Mouse (Mus musculus): ENCODE data around the gene Ehd1. TPM values are rescaled to one million over a fixed set of nuclear protein-coding genes. Genes with fewer than 3 reads are reported as not detected.

Gene Ehd1
- polyA plus RNA-seq, 1 experiment: 285 TPM

DNA sequence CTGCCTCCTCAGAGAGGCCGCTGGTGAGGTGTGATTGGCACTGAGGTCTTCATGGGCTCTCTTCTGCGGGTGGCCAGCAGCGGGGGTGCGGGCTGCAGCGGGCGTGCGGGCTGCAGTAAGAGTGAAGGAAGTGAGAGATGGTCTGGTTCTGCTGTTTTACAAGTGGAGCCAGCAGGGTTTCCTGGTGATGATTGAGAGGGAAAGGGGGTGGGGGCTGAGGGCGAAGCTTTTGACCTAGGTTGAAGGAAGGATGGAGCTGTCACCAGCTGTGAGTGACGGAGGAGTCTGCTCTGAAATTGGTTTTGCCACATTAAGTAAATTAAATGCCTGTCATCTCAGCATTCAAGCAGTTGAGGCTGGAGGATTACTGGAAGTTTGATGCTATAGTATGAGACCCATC, 72.2 kb downstream of the Ehd1 start:
- DNase-seq (ENCODE audit: low read depth in 1 of 2, low spot score in 2 of 2): no peak
- Histone ChIP-seq H3K36me3 (ENCODE audit: control insufficient read depth, insufficient read depth, low read length) (peaks cover 62% of the 10 kb centered on the region), H3K4me1 (ENCODE audit: control insufficient read depth, insufficient read depth, insufficient read length) (peaks cover 2% of the 10 kb centered on the region; the same call in 1 of the 2 replicates), H3K27ac (ENCODE audit: insufficient read depth, low read length) (no peak overlapping the region), H3K27me3 (ENCODE audit: control insufficient read depth, insufficient read depth, low read length) (no peaks in the 10 kb centered on the region), H3K4me3 (ENCODE audit: extremely low read depth, insufficient read depth, insufficient read length) (no peak overlapping the region)
- TF ChIP-seq CTCF (IDR thresholded peaks at IDR 0.05; ENCODE audit: extremely low read depth, insufficient read depth, insufficient read length, insufficient replicate concordance) (no peak), POLR2A (IDR thresholded peaks at IDR 0.05; ENCODE audit: low read depth, low read length) (no peak)
- 48% methylated on average over 9 of the region's 9 CpGs for WGBS

DNA sequence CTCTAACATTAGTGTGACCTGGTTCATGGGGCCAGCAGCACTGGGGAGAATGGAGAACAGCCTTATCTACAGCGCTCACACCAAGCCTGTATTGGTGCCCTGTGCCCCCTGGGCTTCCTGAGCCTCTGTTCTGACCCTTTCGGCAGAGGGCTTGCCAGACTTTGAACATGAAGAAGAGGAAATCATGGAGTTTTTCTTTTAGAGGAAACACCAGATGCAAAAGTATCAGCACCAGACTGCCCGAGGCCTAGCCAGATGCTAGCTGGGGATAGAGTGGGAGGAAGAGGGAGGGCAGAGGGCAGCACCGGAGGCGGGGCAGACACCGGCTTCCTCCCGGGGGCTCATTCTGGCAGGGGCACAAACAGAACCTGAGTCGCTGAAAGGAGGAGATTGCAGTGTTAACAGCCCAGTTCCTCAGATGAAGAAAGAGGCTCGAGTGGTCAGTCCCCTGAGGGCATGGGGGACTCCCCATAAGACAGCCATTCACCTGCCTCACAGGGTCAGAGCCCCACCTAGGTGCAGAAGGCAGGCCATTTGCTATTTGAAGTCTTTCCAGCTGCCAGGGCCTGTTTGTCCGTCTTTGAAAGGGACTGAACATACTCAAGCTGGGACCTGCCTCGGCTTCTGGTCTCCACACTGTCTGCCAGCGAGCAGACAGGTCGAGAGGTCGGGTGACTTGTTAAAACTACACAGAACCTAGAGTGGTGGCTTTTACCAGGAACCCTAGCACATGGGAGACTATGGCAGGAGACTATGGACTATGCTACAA, 72.9 kb downstream of the Ehd1 start:
- DNase-seq (ENCODE audit: low read depth in 1 of 2, low spot score in 2 of 2): no peak
- peaks cover 61% of the 10 kb centered on the region for H3K36me3 ChIP-seq (ENCODE audit: control insufficient read depth, insufficient read depth, low read length)
- H3K4me3 ChIP-seq (ENCODE audit: extremely low read depth, insufficient read depth, insufficient read length): no peak overlapping the region
- no peak overlapping the region for H3K27ac ChIP-seq (ENCODE audit: insufficient read depth, low read length)
- TF ChIP-seq CTCF (IDR thresholded peaks at IDR 0.05; ENCODE audit: extremely low read depth, insufficient read depth, insufficient read length, insufficient replicate concordance): no peak
- no peak for TF ChIP-seq POLR2A (IDR thresholded peaks at IDR 0.05; ENCODE audit: low read depth, low read length)
- no peaks in the 10 kb centered on the region for H3K27me3 ChIP-seq (ENCODE audit: control insufficient read depth, insufficient read depth, low read length)
- H3K4me1 ChIP-seq (ENCODE audit: control insufficient read depth, insufficient read depth, insufficient read length): peaks cover 2% of the 10 kb centered on the region; the same call in 1 of the 2 replicates
- 31% methylated on average over 14 of the region's 14 CpGs for WGBS

Other genes starting within 250 kb of the Ehd1 start
- 108 and 124 TPM in 2 replicates for gene Syvn1, start 230.1 kb upstream of the Ehd1 start, polyA plus RNA-seq (2012; rRNA removed)
- gene Mrpl49, start 218.9 kb upstream of the Ehd1 start, polyA plus RNA-seq (2012; rRNA removed): 11.0 TPM in 2 replicates
- 1,884 and 3,019 TPM in 2 replicates for gene Fau, start 218.9 kb upstream of the Ehd1 start, polyA plus RNA-seq (2012; rRNA removed)
- 38.5 and 61.3 TPM in 2 replicates for gene Znhit2, start 215.5 kb upstream of the Ehd1 start, polyA plus RNA-seq (2012; rRNA removed)
- 14.0 and 23.4 TPM in 2 replicates for gene Tm7sf2, start 208.4 kb upstream of the Ehd1 start, polyA plus RNA-seq (2012; rRNA removed)
- 72.9 and 85.0 TPM in 2 replicates for gene Vps51, start 199.5 kb upstream of the Ehd1 start, polyA plus RNA-seq (2012; rRNA removed)
- gene Tmem262, start 196.7 kb upstream of the Ehd1 start, polyA plus RNA-seq (2012; rRNA removed): 0.34 TPM in 1 of 2 replicates, not detected in the other
- 0.46 TPM in 1 of 2 replicates, not detected in the other for gene Gm28374, start 194.5 kb upstream of the Ehd1 start, polyA plus RNA-seq (2012; rRNA removed)
- 66.9 and 85.9 TPM in 2 replicates for gene Zfpl1, start 191.8 kb upstream of the Ehd1 start, polyA plus RNA-seq (2012; rRNA removed)
- gene Cdca5, start 191.7 kb upstream of the Ehd1 start, polyA plus RNA-seq (2012; rRNA removed): 3.6 and 4.4 TPM in 2 replicates
- gene AC131692.1, start 182.3 kb upstream of the Ehd1 start, polyA plus RNA-seq (2012; rRNA removed): 0.19 TPM in 1 of 2 replicates, not detected in the other
- gene Naaladl1, start 170.9 kb upstream of the Ehd1 start, polyA plus RNA-seq (2012; rRNA removed): 0.49 and 0.60 TPM in 2 replicates
- gene Sac3d1, start 158.1 kb upstream of the Ehd1 start, polyA plus RNA-seq (2012; rRNA removed): 30.4 and 46.7 TPM in 2 replicates
- gene Snx15, start 148.4 kb upstream of the Ehd1 start, polyA plus RNA-seq (2012; rRNA removed): 42.7 and 50.9 TPM in 2 replicates
- 8.0 and 10.8 TPM in 2 replicates for gene Batf2, start 135.7 kb upstream of the Ehd1 start, polyA plus RNA-seq (2012; rRNA removed)
- gene Arl2, start 135.2 kb upstream of the Ehd1 start, polyA plus RNA-seq (2012; rRNA removed): 51.8 and 64.8 TPM in 2 replicates
- 0.15 and 0.30 TPM in 2 replicates for gene Majin, start 92.3 kb upstream of the Ehd1 start, polyA plus RNA-seq (2012; rRNA removed)
- gene Gpha2, start 50.3 kb upstream of the Ehd1 start, polyA plus RNA-seq (2012; rRNA removed): 0.42 and 0.57 TPM in 2 replicates
- gene Ppp2r5b, start 40.9 kb upstream of the Ehd1 start, polyA plus RNA-seq (2012; rRNA removed): 36.9 and 56.1 TPM in 2 replicates
- 47.4 and 57.5 TPM in 2 replicates for gene Atg2a, start 35.1 kb upstream of the Ehd1 start, polyA plus RNA-seq (2012; rRNA removed)
- gene Cdc42bpg, start 29.7 kb downstream of the Ehd1 start, polyA plus RNA-seq (2012; rRNA removed): 7.7 and 8.9 TPM in 2 replicates
- 54.2 and 57.2 TPM in 2 replicates for gene Men1, start 58.3 kb downstream of the Ehd1 start, polyA plus RNA-seq (2012; rRNA removed)
- 487 and 792 TPM in 2 replicates for gene Map4k2, start 64.4 kb downstream of the Ehd1 start, polyA plus RNA-seq (2012; rRNA removed)
- 177 and 239 TPM in 2 replicates for gene Sf1, start 87.0 kb downstream of the Ehd1 start, polyA plus RNA-seq (2012; rRNA removed)
- gene Pygm, start 107.7 kb downstream of the Ehd1 start, polyA plus RNA-seq (2012; rRNA removed): 7.3 and 8.1 TPM in 2 replicates
- 681 and 703 TPM in 2 replicates for gene Rasgrp2, start 122.6 kb downstream of the Ehd1 start, polyA plus RNA-seq (2012; rRNA removed)
- 2.2 and 2.9 TPM in 2 replicates for gene Nrxn2, start 142.0 kb downstream of the Ehd1 start, polyA plus RNA-seq (2012; rRNA removed)

All from spleen, adult 2 months (tissue).